Mouse (Mus musculus) heart, adult 2 months (tissue): ENCODE measurements at regions not wholly inside any gene's neighbourhood (a gene's known extent, or its start where the extent isn't known, plus 50 kb on each side); places are given as distances from the start of the nearest gene placed in this dataset.

ENCODE experiments used
- DNase-seq, 2 experiments: peaks; one replicate each; pipeline ENCODE4 v3.0.0; 2021
- H3K27ac ChIP-seq: fragments of 200-600 bp; 2 replicates; pipeline ENCODE4 v1.8.1; 2022
- H3K27me3 ChIP-seq: fragments of 200-500 bp; 2 replicates; pipeline ENCODE4 v1.6.1; 2012; ENCODE audit warnings: mild to moderate bottlenecking, low read length, inconsistent platforms, mixed read lengths; ENCODE audit not compliant: control insufficient read depth, insufficient read depth
- H3K36me3 ChIP-seq: fragments of 200-500 bp; 2 replicates; pipeline ENCODE4 v1.6.1; 2012; ENCODE audit warnings: low read length, inconsistent platforms; ENCODE audit not compliant: control insufficient read depth, insufficient read depth
- H3K4me1 ChIP-seq: fragments of 200-500 bp; 2 replicates; pipeline ENCODE4 v1.6.1; 2011; ENCODE audit warnings: low read length; ENCODE audit not compliant: control insufficient read depth, insufficient read depth
- H3K4me3 ChIP-seq: fragments of 200-600 bp; 2 replicates; pipeline ENCODE4 v1.8.1; 2022
- H3K79me2 ChIP-seq: fragments of 200-500 bp; replicated peaks from 2 replicates; pipeline ENCODE4 v1.6.1; 2012; ENCODE audit warnings: mild to moderate bottlenecking, inconsistent platforms, low read length, moderate library complexity, mixed read lengths; ENCODE audit not compliant: control insufficient read depth, insufficient read depth
- H3K9ac ChIP-seq: fragments of 200-500 bp; 2 replicates; pipeline ENCODE4 v1.6.1; 2012; ENCODE audit warnings: low read depth, mild to moderate bottlenecking, control low read depth, inconsistent platforms, low read length, mixed read lengths
- CTCF ChIP-seq: fragments of 200-600 bp; IDR thresholded peaks from 2 replicates; pipeline ENCODE4 v1.8.1; 2022; ENCODE audit warnings: antibody characterized with exemption, mild to moderate bottlenecking, moderate library complexity
- EP300 ChIP-seq: fragments of 200-500 bp; IDR thresholded peaks from 2 replicates; pipeline ENCODE4 v1.6.1; 2011; ENCODE audit warnings: low read depth, low read length, control low read depth; ENCODE audit not compliant: insufficient read depth
- POLR2A ChIP-seq: fragments of 200-500 bp; IDR thresholded peaks from 2 replicates; pipeline ENCODE4 v1.6.1; 2011; ENCODE audit warnings: mild to moderate bottlenecking, low read depth, low read length, control low read depth; ENCODE audit not compliant: insufficient read depth
- WGBS: fragments of 180-500 bp; shearing (Covaris S2); methylation state at CpG from one replicate; pipeline ENCODE4 v1.1.7; 2018; 5-methylcytosine and 5-hydroxymethylcytosine counted together
- intact Hi-C: fragments of 180-260 bp; cut with DNase I; formaldehyde crosslinking; loops from one replicate; pipeline ENCODE4 v1.15.1; 2025

- WGBS = 65% methylated on average over 9 of the region's 9 CpGs
- H3K36me3 ChIP-seq = no peaks in the 10 kb centered on the region
- peak; percentile 25 to 32 for DNase-seq
- H3K27me3 ChIP-seq = no peaks in the 10 kb centered on the region
- H3K27ac ChIP-seq = no peak overlapping the region
- no peaks in the 10 kb centered on the region for H3K79me2 ChIP-seq
- intact Hi-C loops = no loop called here
- no peak overlapping the region for H3K9ac ChIP-seq
- H3K4me1 ChIP-seq = no peaks in the 10 kb centered on the region
- TF ChIP-seq CTCF (no peak), POLR2A (no peak), EP300 (no peak)
- no peak overlapping the region for H3K4me3 ChIP-seq
Measured at GRCm38 (mm10) chr11:82567014-82567685, 178.4 kb downstream of the Tmem132e start.

GRCm38 (mm10) chr11:82566092-82566491, 177.4 kb downstream of the Tmem132e start:
- intact Hi-C loops = no loop called here
- Histone ChIP-seq H3K4me1 (no peaks in the 10 kb centered on the region), H3K27me3 (no peaks in the 10 kb centered on the region), H3K9ac (no peak overlapping the region), H3K36me3 (no peaks in the 10 kb centered on the region), H3K4me3 (no peak overlapping the region), H3K27ac (no peak overlapping the region), H3K79me2 (no peaks in the 10 kb centered on the region)
- peak in 1 of 2 experiments; percentile 5 for DNase-seq
- no peak for TF ChIP-seq CTCF
- TF ChIP-seq EP300 = no peak
- no peak for TF ChIP-seq POLR2A
- 35% methylated on average over 4 of the region's 4 CpGs for WGBS

GRCm38 (mm10) chr11:82564181-82564580, 175.5 kb downstream of the Tmem132e start:
- Histone ChIP-seq H3K27me3 (no peaks in the 10 kb centered on the region), H3K4me3 (no peak overlapping the region), H3K4me1 (no peaks in the 10 kb centered on the region), H3K27ac (no peak overlapping the region), H3K36me3 (no peaks in the 10 kb centered on the region), H3K79me2 (no peaks in the 10 kb centered on the region), H3K9ac (no peak overlapping the region)
- intact Hi-C loops = no loop called here
- WGBS = 75% methylated on average over 10 of the region's 10 CpGs
- DNase-seq = no peak
- TF ChIP-seq POLR2A = no peak
- TF ChIP-seq CTCF = no peak
- no peak for TF ChIP-seq EP300

- Histone ChIP-seq H3K9ac (no peak overlapping the region), H3K27ac (no peak overlapping the region), H3K4me3 (no peak overlapping the region), H3K36me3 (no peaks in the 10 kb centered on the region), H3K79me2 (no peaks in the 10 kb centered on the region), H3K4me1 (no peaks in the 10 kb centered on the region), H3K27me3 (no peaks in the 10 kb centered on the region)
- intact Hi-C loops = no loop called here
- WGBS = 85% methylated on average over 3 of the region's 3 CpGs
- no peak for DNase-seq
- TF ChIP-seq CTCF (no peak), EP300 (no peak), POLR2A (no peak)
Measured at GRCm38 (mm10) chr11:82542028-82542427, 153.3 kb downstream of the Tmem132e start.

GRCm38 (mm10) chr11:82541376-82541775, 152.7 kb downstream of the Tmem132e start:
- WGBS = 68% methylated on average over 7 of the region's 7 CpGs
- no peaks in the 10 kb centered on the region for H3K4me1 ChIP-seq
- no peak overlapping the region for H3K27ac ChIP-seq
- intact Hi-C loops = no loop called here
- H3K79me2 ChIP-seq = no peaks in the 10 kb centered on the region
- TF ChIP-seq POLR2A = no peak
- TF ChIP-seq CTCF = no peak
- TF ChIP-seq EP300 = no peak
- DNase-seq = no peak
- H3K9ac ChIP-seq = no peak overlapping the region
- no peaks in the 10 kb centered on the region for H3K36me3 ChIP-seq
- H3K4me3 ChIP-seq = no peak overlapping the region
- no peaks in the 10 kb centered on the region for H3K27me3 ChIP-seq

- no peaks in the 10 kb centered on the region for H3K36me3 ChIP-seq
- H3K27me3 ChIP-seq = no peaks in the 10 kb centered on the region
- TF ChIP-seq EP300 (no peak), CTCF (no peak), POLR2A (no peak)
- no peaks in the 10 kb centered on the region for H3K4me1 ChIP-seq
- no peak for DNase-seq
- H3K4me3 ChIP-seq = no peak overlapping the region
- WGBS = 83% methylated on average over 3 of the region's 3 CpGs
- intact Hi-C loops = no loop called here
- no peak overlapping the region for H3K27ac ChIP-seq
- no peaks in the 10 kb centered on the region for H3K79me2 ChIP-seq
- H3K9ac ChIP-seq = no peak overlapping the region
Measured at GRCm38 (mm10) chr11:82537931-82538330, 149.2 kb downstream of the Tmem132e start.
